Mouse (Mus musculus) mouse embryonic stem cell (cell line): Measurements from ENCODE around the gene Rfx7.
"Not testable (repeated sequence)": the region's sequence is repeated elsewhere in the genome, so short reads cannot be mapped to it uniquely, and the experiment has no call there.

Source experiments
- in situ Hi-C, 2 experiments: fragments of 300-500 bp; cut with MboI; formaldehyde crosslinking; loops; 1 replicate in 1 of 2; 3 replicates in 1 of 2; pipeline ENCODE4 v1.14.3; 2019 to 2020; ENCODE audit warnings: low sequenced_read_pairs in 2 of 2, low pct_unique_long_range_greater_than_20kb in 1 of 2, mixed read lengths in 1 of 2; ENCODE audit not compliant: unreplicated experiment in 1 of 2

Gene Rfx7

DNA sequence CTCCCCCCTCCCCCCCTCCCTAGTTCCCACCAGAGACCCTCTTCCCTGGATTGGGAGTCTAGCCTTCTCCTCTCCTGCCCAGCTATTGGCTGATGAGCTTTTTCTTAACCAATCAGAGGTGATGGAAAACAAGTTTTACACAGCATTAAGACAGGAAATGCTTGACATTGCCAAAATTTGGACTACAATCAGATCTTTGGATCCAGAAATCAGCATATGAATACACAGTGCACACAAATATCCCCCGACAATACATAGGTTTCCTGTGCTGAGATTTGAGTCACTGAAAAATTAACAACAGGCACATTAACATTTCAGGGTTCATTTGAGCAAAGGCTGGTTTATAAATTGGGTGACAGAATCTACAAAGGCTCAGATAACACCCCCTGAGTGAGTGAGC is 125.7 kb downstream of the Rfx7 start:
- in situ Hi-C loops, result no loop called here

DNA sequence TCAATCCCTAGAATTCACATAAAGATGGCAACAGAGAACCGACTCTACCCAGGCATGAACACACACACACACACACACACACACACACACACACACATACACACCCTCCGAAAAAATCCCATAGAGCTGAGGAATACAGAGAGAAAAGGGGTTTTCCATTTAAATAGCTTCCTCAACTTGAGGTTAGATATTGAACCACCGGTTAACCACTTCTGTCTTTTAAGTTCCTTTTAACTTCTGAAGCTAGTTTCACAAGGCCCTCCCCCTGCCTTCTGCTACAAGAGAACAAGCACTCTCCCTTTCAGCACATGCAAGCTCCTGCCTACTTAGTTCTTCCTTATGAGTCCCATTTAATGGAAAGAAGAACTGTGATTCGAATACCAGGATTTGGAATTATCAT is 128.1 kb downstream of the Rfx7 start:
- in situ Hi-C loops, result no loop called here

DNA sequence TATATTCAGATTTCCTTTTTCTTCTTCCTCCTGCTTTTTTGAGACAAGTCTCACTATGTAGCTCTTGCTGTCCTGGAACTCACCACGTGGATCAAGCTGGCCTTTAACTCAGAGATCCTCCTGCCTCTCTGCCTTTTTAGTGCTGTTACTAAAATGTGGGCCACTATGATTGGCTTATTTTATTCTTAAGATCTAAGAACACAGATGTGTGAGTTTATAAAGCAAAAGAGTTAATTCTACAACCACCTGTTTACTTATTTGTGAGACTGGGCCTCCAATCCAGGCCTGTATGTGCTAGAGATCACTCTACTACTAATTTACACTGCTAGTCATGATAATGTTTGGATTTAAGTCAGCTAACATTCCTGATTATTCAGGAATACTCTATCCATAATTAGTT is 128.9 kb downstream of the Rfx7 start:
- in situ Hi-C loops, result no loop called here

DNA sequence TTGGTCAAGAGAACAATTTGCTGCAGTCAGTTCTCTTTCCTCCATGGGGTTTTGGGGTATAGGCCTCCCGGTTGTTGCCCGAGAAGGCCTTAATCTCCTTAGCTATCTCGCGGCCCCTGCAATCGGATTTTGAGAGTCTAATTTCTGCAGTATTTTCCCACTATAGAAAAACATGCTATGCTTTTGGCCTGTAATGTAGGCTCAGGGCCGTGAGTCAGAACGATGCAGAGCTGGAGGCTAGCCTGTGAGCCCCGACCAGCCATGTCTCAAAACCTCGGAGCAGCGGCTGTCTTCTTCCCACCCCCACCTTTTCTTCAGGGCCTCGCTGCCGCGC is 129.5 kb downstream of the Rfx7 start:
- in situ Hi-C loops, result no loop called here

DNA sequence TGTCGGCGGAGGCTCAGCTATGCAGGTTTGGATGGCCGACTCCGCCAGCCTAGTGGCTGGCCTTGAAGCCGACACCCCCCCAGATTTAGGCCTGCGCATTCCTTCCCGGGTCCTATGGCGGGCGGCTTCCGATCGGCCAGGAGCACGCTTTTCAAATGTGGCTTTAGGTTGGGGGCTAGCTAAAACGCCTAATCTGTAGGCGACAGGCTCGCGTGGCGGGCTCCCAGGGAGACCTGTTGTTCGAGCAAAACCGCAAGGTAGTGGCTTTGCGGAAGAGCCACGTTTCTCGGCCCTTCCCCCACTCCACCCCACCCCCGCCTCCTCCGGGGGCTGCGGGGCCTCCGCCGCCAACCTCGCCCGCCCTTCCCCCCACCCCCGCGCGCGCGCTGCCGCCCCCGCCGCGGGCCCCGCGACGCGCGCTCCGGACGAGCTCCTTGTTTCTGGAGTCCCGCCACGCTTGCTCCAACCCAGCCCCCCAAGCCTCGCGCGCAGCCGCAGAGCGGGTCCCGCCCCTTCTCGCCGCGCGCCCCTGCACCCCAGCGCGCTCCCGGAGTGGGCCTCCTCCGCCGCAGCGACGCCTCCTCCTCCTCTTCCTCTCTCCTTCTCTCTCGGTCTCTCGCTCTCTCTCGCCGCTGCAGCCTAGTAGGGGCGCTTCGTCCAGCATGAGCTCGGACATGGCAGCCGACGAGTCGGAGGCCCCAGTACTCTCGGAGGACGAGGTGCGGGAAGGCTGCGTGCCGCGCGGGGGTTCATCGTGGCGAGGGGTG is 130.0 kb downstream of the Rfx7 start, which contains the start of gene Nedd4:
Nedd4 (plus strand) TSS at position 452 of the 767 bp plus-strand sequence.
- in situ Hi-C loops, result no loop called here

DNA sequence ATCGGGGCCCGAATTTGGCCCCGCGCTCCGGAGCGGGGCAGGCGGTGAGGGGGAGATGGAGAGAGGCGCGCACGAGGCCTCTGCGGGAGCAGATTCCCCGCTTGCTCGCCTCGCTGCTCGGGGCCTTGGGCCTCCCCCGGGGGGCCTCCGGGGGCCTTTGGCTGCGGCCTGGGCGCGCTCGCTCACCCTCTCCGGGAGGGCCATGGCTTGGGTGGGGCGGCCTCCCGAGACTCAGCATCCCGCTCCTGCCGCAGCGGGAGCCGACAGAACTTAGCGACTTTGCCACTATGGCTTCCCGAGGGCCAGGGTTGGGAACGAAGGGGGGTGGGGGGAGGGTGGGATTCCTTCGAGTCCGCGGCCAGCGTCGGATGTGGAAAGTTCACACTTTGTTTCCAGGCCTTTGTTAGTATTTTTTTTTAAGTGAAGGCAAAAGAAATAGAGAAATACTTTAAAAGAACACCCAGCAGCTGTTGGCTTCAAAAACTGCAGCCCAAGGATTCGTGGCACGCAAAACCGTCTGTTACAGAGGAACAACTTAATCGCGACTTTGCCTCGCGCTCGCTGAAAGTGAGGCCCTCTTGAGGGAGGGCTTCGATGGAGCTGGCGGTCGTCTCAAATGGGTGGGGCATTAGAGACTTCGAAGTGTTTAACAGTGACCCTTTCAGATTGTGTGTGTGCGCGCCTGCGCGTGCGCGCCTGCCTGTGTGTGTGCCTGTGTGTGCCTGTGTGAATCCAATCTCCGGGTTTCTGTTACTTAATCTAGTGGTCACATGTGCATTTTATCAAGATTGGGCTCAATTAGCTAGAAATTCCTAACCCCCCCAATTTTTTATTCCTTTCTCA is 130.9 kb downstream of the Rfx7 start:
- in situ Hi-C loops, result no loop called here

DNA sequence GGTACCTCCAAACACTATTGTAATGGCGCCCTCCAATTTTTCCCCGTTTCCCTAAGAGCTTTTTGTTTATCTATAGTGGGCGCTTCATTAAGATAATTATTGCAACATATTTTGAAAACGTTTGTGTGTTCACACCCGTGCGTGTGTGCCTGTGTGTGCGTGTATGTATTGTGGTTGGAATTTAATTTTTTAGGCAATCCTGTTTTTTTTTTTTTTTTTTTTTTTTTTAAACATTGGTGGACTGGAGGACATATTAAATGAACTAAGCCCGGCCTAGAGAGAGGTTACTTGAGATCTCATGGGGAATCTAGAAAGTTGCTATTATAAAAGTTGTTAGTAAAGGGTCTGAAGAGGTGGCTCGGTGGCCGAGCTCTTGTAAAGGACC is 131.5 kb downstream of the Rfx7 start:
- in situ Hi-C loops, result no loop called here

DNA sequence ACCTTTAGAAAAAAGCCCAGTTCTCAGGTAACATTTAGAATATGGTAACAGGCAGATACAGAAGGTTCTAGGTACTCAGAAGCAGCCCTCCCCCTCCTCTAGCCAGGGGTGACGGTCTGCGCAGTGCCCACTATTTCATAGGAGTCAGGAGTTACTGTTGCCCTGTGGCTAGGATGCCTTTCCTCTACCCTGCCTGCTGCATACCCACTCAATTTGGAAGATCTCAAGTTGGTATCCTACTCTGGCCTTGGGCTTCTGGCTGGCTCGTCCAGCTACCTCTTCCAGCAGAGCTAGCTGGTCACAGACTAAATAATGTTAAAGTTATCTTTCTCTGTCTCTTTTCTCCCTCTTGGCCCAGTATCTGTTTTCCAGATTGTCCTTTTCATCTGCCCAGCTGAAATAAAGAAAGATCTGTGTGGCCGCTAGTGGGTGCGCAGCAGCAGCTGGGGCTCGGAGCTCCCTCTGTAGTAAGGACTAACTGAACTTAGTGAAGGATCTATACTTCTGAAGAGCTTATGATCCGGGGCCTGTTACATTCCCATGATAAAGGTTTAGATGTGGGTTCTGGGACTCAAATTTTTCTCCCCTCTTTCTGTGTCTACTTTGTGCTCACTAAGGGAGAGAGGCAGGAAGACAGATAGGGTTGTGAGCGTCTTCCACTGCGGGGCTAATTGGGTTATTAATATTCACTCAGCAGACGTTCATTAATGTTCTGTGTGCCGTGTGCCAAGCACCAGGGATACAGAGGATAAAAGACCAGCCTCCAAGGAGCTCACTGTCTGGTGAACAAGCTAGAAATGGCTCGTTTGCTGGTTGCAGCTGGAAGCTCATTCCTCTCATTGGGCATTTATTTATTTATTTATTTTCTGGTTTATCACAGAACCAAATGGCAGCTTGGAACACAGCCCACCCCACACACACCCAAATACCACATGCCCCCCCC is 132.6 kb downstream of the Rfx7 start:
- in situ Hi-C loops, result no loop called here

DNA sequence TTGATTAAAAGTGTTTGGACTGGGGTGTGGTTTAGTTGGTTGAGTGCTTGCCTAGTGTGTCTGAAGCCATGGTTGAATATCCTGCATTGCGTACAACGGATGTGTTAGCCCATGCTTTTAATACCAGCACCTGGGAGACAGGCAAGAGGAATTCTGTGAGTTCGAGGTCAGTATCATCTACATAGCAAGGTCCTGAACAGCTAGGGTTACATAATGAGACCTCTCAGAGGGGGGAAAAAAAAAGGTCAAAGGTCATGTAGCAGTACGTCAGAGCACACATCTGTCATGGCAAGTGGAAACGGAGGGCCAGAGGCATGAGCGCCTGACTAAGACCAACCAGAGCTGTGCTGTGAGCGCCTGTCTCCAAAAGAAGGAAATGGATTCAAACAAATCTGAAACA is 133.5 kb downstream of the Rfx7 start:
- in situ Hi-C loops, result no loop called here

DNA sequence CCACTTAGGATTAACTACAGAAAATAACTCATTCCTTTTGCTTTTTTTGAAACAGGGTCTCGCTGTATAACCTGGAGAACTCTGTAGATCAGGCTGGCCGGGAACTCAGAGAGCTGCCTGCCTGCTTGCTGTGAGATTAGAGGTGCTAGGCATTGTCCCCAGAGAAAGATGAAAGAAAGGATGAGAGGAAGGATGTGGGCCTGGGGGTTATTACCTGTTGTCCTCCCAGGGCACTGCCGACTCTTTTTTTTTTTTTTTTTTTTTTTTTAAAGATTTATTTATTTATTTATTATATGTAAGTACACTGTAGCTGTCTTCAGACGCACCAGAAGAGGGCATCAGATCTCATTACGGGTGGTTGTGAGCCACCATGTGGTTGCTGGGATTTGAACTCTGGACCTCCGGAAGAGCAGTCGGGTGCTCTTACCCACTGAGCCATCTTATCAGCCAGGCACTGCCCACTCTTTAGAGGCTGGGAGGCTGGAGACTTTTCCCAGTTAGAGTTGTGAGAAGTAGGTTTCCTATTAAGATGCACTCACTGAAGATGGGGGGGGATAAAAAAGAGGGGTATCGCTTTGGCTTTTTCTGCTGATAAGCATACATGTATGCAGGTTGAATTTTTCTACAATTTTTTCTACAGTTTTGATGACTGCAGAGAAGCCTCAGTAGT is 134.4 kb downstream of the Rfx7 start:
- in situ Hi-C loops, result not testable (repeated sequence)

DNA sequence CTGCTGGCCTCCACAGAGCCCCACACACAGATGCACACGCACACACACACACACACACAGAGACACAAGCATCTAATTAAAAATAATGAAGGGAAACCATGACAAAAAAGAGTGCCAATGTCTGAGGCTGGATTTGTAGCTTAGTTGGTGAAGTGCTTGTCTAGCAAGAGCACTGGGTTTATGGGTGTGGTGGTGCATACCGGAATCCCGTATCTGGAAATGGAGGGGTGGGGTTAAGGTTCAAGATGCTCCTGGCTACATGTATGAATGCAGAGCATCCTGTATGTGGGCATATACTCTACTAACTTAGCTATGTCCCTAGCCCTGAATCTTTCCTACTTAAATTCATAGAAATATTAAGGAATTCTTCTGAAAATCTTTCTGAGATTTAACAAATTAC is 135.1 kb downstream of the Rfx7 start:
- in situ Hi-C loops, result no loop called here

DNA sequence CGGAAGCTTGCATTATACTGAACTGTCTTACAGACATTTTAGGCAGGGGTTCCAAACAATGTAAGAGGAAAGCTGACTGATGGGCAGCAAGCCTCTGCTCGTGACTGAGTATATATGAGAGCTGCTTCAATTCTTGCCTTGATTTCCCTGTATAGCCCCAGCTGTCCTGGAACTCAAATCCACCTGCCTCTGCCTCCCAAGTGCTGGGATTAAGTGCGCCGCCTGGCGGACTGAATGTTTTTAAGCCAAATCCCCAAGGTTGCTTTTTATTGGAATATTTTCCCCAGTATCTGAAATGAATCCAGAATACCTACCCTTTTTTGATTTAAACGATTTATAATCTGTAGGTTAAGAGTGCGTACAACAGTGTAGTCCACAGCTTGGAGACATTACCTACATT is 137.3 kb downstream of the Rfx7 start:
- in situ Hi-C loops, result no loop called here

DNA sequence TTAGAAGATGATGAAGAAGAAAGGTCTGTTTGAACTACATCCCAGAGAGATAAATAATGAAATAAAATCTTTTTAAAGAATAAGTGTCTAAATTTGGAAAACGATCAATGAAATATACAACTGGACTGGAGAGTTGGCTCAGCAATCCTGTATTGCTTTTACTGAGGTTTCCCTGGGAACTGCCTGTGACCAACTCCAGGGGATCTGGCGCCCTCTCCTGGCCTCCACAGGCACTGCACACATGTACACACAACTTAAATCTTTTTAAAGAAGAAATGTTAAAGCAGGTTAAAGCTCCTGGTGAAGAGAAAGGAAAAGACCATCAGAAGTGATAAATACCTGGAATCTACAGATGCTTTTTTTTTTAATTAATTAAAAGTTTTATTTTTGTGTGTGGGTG is 140.3 kb downstream of the Rfx7 start:
- in situ Hi-C loops, result loop anchor here (5.0 kb wide), 1 partner anchor 35 kb away; no protein-coding TSS in a partner anchor
